Mouse (Mus musculus) CD8-positive naive resting alpha-beta T cell, adult 57 days (primary cell): Measurements from ENCODE around the gene Ccdc58. TPM values are rescaled to one million over a fixed set of nuclear protein-coding genes. Genes with fewer than 3 reads are reported as not detected.

Experiments
- total RNA-seq: library from RNA; stranded (reverse); gene quantifications from one replicate; pipeline ENCODE4 v1.2.4, GENCODE M21; 2023

Ccdc58 gene
- 37.6 TPM for total RNA-seq

GRCm38 (mm10) chr16:36071450-36072379 is at the start of gene Ccdc58, which contains the start of gene Fam162a:
TSS of gene Ccdc58 (plus strand) at chr16:36071685.
TSS of gene Fam162a (minus strand) at chr16:36071594.

DNA sequence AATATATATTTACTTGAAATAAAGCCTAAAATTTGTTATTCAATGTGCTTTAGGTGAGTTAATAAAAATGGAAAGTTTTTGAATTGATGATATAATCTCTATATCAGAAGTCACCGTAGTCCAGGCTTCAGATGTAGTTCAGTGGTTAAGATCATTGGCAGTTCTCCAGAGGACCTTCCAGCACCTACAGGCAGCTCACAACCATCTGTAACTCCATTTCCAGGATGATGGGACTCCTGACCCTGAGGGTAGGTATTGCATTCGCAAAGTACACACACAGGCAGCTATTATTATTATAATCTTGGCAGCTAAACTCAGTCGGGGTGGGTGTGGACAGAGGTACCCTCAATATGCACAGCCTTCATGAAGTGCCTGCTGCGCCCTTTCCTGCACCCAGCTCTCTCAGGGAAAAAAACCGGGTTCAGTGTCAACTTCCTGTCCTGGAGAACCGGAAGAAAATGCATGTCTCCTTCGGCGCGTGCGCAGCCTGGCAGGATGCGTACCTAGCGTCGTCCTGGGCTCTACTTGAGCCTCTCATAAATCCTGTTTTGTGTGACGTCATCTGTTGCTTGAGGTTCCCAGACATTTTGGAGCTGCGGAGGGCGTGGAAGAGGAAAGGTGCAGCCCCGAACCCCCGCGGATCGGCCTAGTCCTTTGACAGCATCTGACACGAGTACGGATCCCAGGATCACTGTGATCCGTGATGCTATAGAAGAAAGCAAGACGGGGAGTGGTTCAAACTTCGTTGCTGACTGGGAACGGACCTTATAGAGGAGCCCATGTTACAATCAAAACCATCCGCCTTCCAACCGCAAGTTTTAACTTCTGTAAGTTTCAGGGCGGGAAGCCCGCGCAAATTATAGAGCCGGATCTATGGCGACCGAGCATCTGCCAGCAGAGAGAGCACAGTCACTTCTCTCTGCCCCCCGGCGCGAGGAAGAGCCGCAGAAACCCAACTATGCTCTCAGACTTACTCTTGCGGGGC is 30.6 kb upstream of the Ccdc58 start, which contains the start of gene Wdr5b:
TSS of gene Wdr5b (plus strand) at position 551 of the 985 bp plus-strand sequence.

GRCm38 (mm10) chr16:36131141-36131540 is 59.7 kb downstream of the Ccdc58 start, which contains the start of gene Csta1:
TSS of gene Csta1 (minus strand) at chr16:36131241.

Other genes starting within 250 kb of the Ccdc58 start
- gene Parp14, start 200.1 kb upstream of the Ccdc58 start, total RNA-seq, result 49.1 TPM
- gene Parp9, start 133.2 kb upstream of the Ccdc58 start, total RNA-seq, result 51.8 TPM
- 52.8 TPM for gene Dtx3l, start 132.5 kb upstream of the Ccdc58 start, total RNA-seq
- 106 TPM for gene Kpna1, start 92.9 kb upstream of the Ccdc58 start, total RNA-seq
- gene Wdr5b, start 30.5 kb upstream of the Ccdc58 start, total RNA-seq, result 8.2 TPM
- gene Fam162a, start 91 bp upstream of the Ccdc58 start, total RNA-seq, result 31.2 TPM
- not detected for gene Csta1, start 59.6 kb downstream of the Ccdc58 start, total RNA-seq
- not detected for gene Stfa2l1, start 85.1 kb downstream of the Ccdc58 start, total RNA-seq
- gene Gm5483, start 112.5 kb downstream of the Ccdc58 start, total RNA-seq, result not detected
- gene Gm5416, start 138.7 kb downstream of the Ccdc58 start, total RNA-seq, result not detected
- gene 2010005H15Rik, start 149.8 kb downstream of the Ccdc58 start, total RNA-seq, result not detected
- gene Stfa1, start 205.3 kb downstream of the Ccdc58 start, total RNA-seq, result not detected